Mouse (Mus musculus): Measurements from ENCODE around the gene Rufy1. TPM values are rescaled to one million over a fixed set of nuclear protein-coding genes. Genes with fewer than 3 reads are reported as not detected.

The Rufy1 gene
- polyA plus RNA-seq, 1 experiment = 13.9 TPM

- Histone ChIP-seq H3ac (ENCODE audit: control insufficient read depth, insufficient read length) (no peak overlapping the region), H3K27me3 (ENCODE audit: control insufficient read depth, insufficient read depth, insufficient read length) (peaks cover 9% of the 10 kb centered on the region), H3K4me2 (ENCODE audit: low read depth) (no peak overlapping the region), H3K36me3 (ENCODE audit: control insufficient read depth, insufficient read depth) (no peaks in the 10 kb centered on the region), H3K4me3 (no peak overlapping the region), H3K79me2 (ENCODE audit: control insufficient read depth, insufficient read depth) (no peaks in the 10 kb centered on the region)
- TF ChIP-seq SRF (IDR thresholded peaks at IDR 0.05; ENCODE audit: control insufficient read depth, insufficient read length, low read depth) (no peak), REST (IDR thresholded peaks at IDR 0.05; ENCODE audit: insufficient read depth, insufficient read length) (no peak), POLR2AphosphoS2 (IDR thresholded peaks at IDR 0.05; ENCODE audit: insufficient read length, low read depth) (no peak), TCF12 (IDR thresholded peaks at IDR 0.05; ENCODE audit: insufficient read depth, poor library complexity, severe bottlenecking) (no peak)
Measured at GRCm38 (mm10) chr11:50473933-50474332, 43.0 kb upstream of the Rufy1 start.

GRCm38 (mm10) chr11:50472161-50472939, 41.4 kb upstream of the Rufy1 start:
- TF ChIP-seq REST (IDR thresholded peaks at IDR 0.05; ENCODE audit: insufficient read depth, insufficient read length) (no peak), SRF (IDR thresholded peaks at IDR 0.05; ENCODE audit: control insufficient read depth, insufficient read length, low read depth) (no peak), POLR2A (IDR thresholded peaks at IDR 0.05; ENCODE audit: insufficient read length, low read depth) (no peak)
- Histone ChIP-seq H3K27me3 (ENCODE audit: control insufficient read depth, insufficient read depth, insufficient read length) (peaks cover 9% of the 10 kb centered on the region), H3K4me2 (ENCODE audit: low read depth) (no peak overlapping the region), H3K79me2 (ENCODE audit: control insufficient read depth, insufficient read depth) (no peaks in the 10 kb centered on the region), H3ac (ENCODE audit: control insufficient read depth, insufficient read length) (no peak overlapping the region), H3K4me3 (no peak overlapping the region), H3K36me3 (ENCODE audit: control insufficient read depth, insufficient read depth) (no peaks in the 10 kb centered on the region)

- TF ChIP-seq MAX (IDR thresholded peaks at IDR 0.05; ENCODE audit: low read depth) (no peak), TCF12 (IDR thresholded peaks at IDR 0.05; ENCODE audit: insufficient read depth, poor library complexity, severe bottlenecking) (no peak), POLR2AphosphoS2 (IDR thresholded peaks at IDR 0.05; ENCODE audit: insufficient read length, low read depth) (no peak), MYOG (IDR thresholded peaks at IDR 0.05; ENCODE audit: control insufficient read depth in 1 of 3, insufficient read depth in 1 of 3, insufficient read length in 2 of 3, low read depth in 2 of 3) (no peak)
- Histone ChIP-seq H3K4me2 (ENCODE audit: low read depth) (no peak overlapping the region), H3K79me2 (ENCODE audit: control insufficient read depth, insufficient read depth) (no peaks in the 10 kb centered on the region), H3K27me3 (ENCODE audit: control insufficient read depth, insufficient read depth, insufficient read length) (peaks cover 5% of the 10 kb centered on the region), H3K4me3 (no peak overlapping the region), H3ac (ENCODE audit: control insufficient read depth, insufficient read length) (no peak overlapping the region), H3K36me3 (ENCODE audit: control insufficient read depth, insufficient read depth) (no peaks in the 10 kb centered on the region)
Measured at GRCm38 (mm10) chr11:50461481-50461880, 30.6 kb upstream of the Rufy1 start.

GRCm38 (mm10) chr11:50459250-50459649, 28.3 kb upstream of the Rufy1 start:
- Histone ChIP-seq H3K79me2 (ENCODE audit: control insufficient read depth, insufficient read depth) (no peaks in the 10 kb centered on the region), H3K27me3 (ENCODE audit: control insufficient read depth, insufficient read depth, insufficient read length) (peaks cover 5% of the 10 kb centered on the region), H3K4me3 (no peak overlapping the region), H3ac (ENCODE audit: control insufficient read depth, insufficient read length) (no peak overlapping the region), H3K4me2 (ENCODE audit: low read depth) (no peak overlapping the region), H3K36me3 (ENCODE audit: control insufficient read depth, insufficient read depth) (no peaks in the 10 kb centered on the region)
- TF ChIP-seq MAX (IDR thresholded peaks at IDR 0.05; ENCODE audit: low read depth) (no peak), CEBPB (IDR thresholded peaks at IDR 0.05; ENCODE audit: insufficient read depth, poor library complexity, severe bottlenecking) (no peak), TCF12 (IDR thresholded peaks at IDR 0.05; ENCODE audit: insufficient read depth, poor library complexity, severe bottlenecking) (no peak), TCF3 (IDR thresholded peaks at IDR 0.05; ENCODE audit: insufficient read length, low read depth) (no peak), POLR2AphosphoS2 (IDR thresholded peaks at IDR 0.05; ENCODE audit: insufficient read length, low read depth) (no peak), SRF (IDR thresholded peaks at IDR 0.05; ENCODE audit: control insufficient read depth, insufficient read length, low read depth) (no peak), REST (IDR thresholded peaks at IDR 0.05; ENCODE audit: insufficient read depth, insufficient read length) (no peak), MYOD1 (IDR thresholded peaks at IDR 0.05; ENCODE audit: control insufficient read depth in 1 of 3, insufficient read length in 2 of 3, low read depth in 2 of 3) (no peak), USF1 (IDR thresholded peaks at IDR 0.05; ENCODE audit: low read depth) (no peak), E2F4 (IDR thresholded peaks at IDR 0.05; ENCODE audit: insufficient read depth) (no peak)

- Histone ChIP-seq H3ac (ENCODE audit: control insufficient read depth, insufficient read length) (no peak overlapping the region), H3K4me2 (ENCODE audit: low read depth) (no peak overlapping the region), H3K27me3 (ENCODE audit: control insufficient read depth, insufficient read depth, insufficient read length) (peaks cover 5% of the 10 kb centered on the region), H3K4me3 (no peak overlapping the region), H3K36me3 (ENCODE audit: control insufficient read depth, insufficient read depth) (no peaks in the 10 kb centered on the region), H3K79me2 (ENCODE audit: control insufficient read depth, insufficient read depth) (no peaks in the 10 kb centered on the region)
- no peak for TF ChIP-seq MAX (IDR thresholded peaks at IDR 0.05; ENCODE audit: low read depth)
- no peak for TF ChIP-seq MYOD1 (IDR thresholded peaks at IDR 0.05; ENCODE audit: control insufficient read depth in 1 of 3, insufficient read length in 2 of 3, low read depth in 2 of 3)
- no peak for TF ChIP-seq CEBPB (IDR thresholded peaks at IDR 0.05; ENCODE audit: insufficient read depth, poor library complexity, severe bottlenecking)
Measured at GRCm38 (mm10) chr11:50457111-50457911, 26.4 kb upstream of the Rufy1 start.

Data from myocyte (in vitro differentiated cells).